Mouse (Mus musculus): Measurements from ENCODE around the gene Fut8. TPM values are rescaled to one million over a fixed set of nuclear protein-coding genes. Genes with fewer than 3 reads are reported as not detected.

Gene Fut8
- polyA plus RNA-seq, 1 experiment from 2014 or later, result 19.6 TPM

GRCm38 (mm10) chr12:77495781-77496180 is 257.9 kb downstream of the Fut8 start:
- no peak for ATAC-seq (replicated peaks; ENCODE audit: extremely low read depth, insufficient read depth, low FRiP score)
- no peak overlapping the region for H3K4me3 ChIP-seq (ENCODE audit: low read length)
- WGBS, result 95% methylated on average over 1 of the region's 1 CpGs
- no peaks in the 10 kb centered on the region for H3K36me3 ChIP-seq (ENCODE audit: control insufficient read depth, insufficient read depth)
- H3K9me3 ChIP-seq (replicated peaks; ENCODE audit: control insufficient read depth, low read length), result no peaks in the 10 kb centered on the region
- peaks cover 8% of the 10 kb centered on the region for H3K27me3 ChIP-seq (ENCODE audit: control insufficient read depth, insufficient read depth, low read length)
- no peaks in the 10 kb centered on the region for H3K4me1 ChIP-seq (ENCODE audit: control insufficient read depth, insufficient read depth, low read length)
- H3K9ac ChIP-seq (ENCODE audit: low read length), result no peak overlapping the region
- no peak overlapping the region for H3K27ac ChIP-seq (ENCODE audit: low read length)
- no peak overlapping the region for H3K4me2 ChIP-seq (ENCODE audit: low read depth, low read length)

GRCm38 (mm10) chr12:77498153-77498552 is 260.2 kb downstream of the Fut8 start:
- Histone ChIP-seq H3K4me1 (ENCODE audit: control insufficient read depth, insufficient read depth, low read length) (0 out of 2 replicates have a peak, but pooled peaks cover 4% of the 10 kb centered on the region), H3K4me2 (ENCODE audit: low read depth, low read length) (no peak overlapping the region), H3K4me3 (ENCODE audit: low read length) (no peak overlapping the region), H3K36me3 (ENCODE audit: control insufficient read depth, insufficient read depth) (no peaks in the 10 kb centered on the region), H3K9ac (ENCODE audit: low read length) (no peak overlapping the region), H3K27me3 (ENCODE audit: control insufficient read depth, insufficient read depth, low read length) (peaks cover 6% of the 10 kb centered on the region; the same call in 1 of the 2 replicates), H3K27ac (ENCODE audit: low read length) (no peak overlapping the region), H3K9me3 (replicated peaks; ENCODE audit: control insufficient read depth, low read length) (no peaks in the 10 kb centered on the region)
- 60% methylated on average over 2 of the region's 2 CpGs for WGBS
- ATAC-seq (replicated peaks; ENCODE audit: extremely low read depth, insufficient read depth, low FRiP score), result no peak

GRCm38 (mm10) chr12:77500439-77501055 is 262.6 kb downstream of the Fut8 start:
- no peak overlapping the region for H3K4me2 ChIP-seq (ENCODE audit: low read depth, low read length)
- H3K9me3 ChIP-seq (replicated peaks; ENCODE audit: control insufficient read depth, low read length), result no peaks in the 10 kb centered on the region
- no peak for ATAC-seq (replicated peaks; ENCODE audit: extremely low read depth, insufficient read depth, low FRiP score)
- no peak overlapping the region for H3K27ac ChIP-seq (ENCODE audit: low read length)
- peaks cover 4% of the 10 kb centered on the region; the same call in 1 of the 2 replicates for H3K27me3 ChIP-seq (ENCODE audit: control insufficient read depth, insufficient read depth, low read length)
- H3K4me3 ChIP-seq (ENCODE audit: low read length), result no peak overlapping the region
- H3K36me3 ChIP-seq (ENCODE audit: control insufficient read depth, insufficient read depth), result no peaks in the 10 kb centered on the region
- 69% methylated on average over 5 of the region's 5 CpGs for WGBS
- no peak overlapping the region for H3K9ac ChIP-seq (ENCODE audit: low read length)
- 0 out of 2 replicates have a peak, but pooled peaks cover 4% of the 10 kb centered on the region for H3K4me1 ChIP-seq (ENCODE audit: control insufficient read depth, insufficient read depth, low read length)

GRCm38 (mm10) chr12:77501466-77502240 is 263.7 kb downstream of the Fut8 start:
- no peaks in the 10 kb centered on the region for H3K36me3 ChIP-seq (ENCODE audit: control insufficient read depth, insufficient read depth)
- H3K9ac ChIP-seq (ENCODE audit: low read length), result no peak overlapping the region
- H3K27ac ChIP-seq (ENCODE audit: low read length), result no peak overlapping the region
- no peak overlapping the region for H3K4me3 ChIP-seq (ENCODE audit: low read length)
- no peaks in the 10 kb centered on the region for H3K9me3 ChIP-seq (replicated peaks; ENCODE audit: control insufficient read depth, low read length)
- 34% methylated on average over 7 of the region's 7 CpGs for WGBS
- no peak for ATAC-seq (replicated peaks; ENCODE audit: extremely low read depth, insufficient read depth, low FRiP score)
- H3K4me1 ChIP-seq (ENCODE audit: control insufficient read depth, insufficient read depth, low read length), result 0 out of 2 replicates have a peak, but pooled peaks cover 4% of the 10 kb centered on the region
- no peak overlapping the region for H3K4me2 ChIP-seq (ENCODE audit: low read depth, low read length)
- peaks cover 4% of the 10 kb centered on the region; the same call in 1 of the 2 replicates for H3K27me3 ChIP-seq (ENCODE audit: control insufficient read depth, insufficient read depth, low read length)

- Histone ChIP-seq H3K9me3 (replicated peaks; ENCODE audit: control insufficient read depth, low read length) (no peaks in the 10 kb centered on the region), H3K4me3 (ENCODE audit: low read length) (no peak overlapping the region), H3K27me3 (ENCODE audit: control insufficient read depth, insufficient read depth, low read length) (peaks cover 4% of the 10 kb centered on the region; the same call in 1 of the 2 replicates), H3K36me3 (ENCODE audit: control insufficient read depth, insufficient read depth) (no peaks in the 10 kb centered on the region), H3K27ac (ENCODE audit: low read length) (no peak overlapping the region), H3K4me1 (ENCODE audit: control insufficient read depth, insufficient read depth, low read length) (0 out of 2 replicates have a peak, but pooled peaks cover 4% of the 10 kb centered on the region), H3K4me2 (ENCODE audit: low read depth, low read length) (no peak overlapping the region), H3K9ac (ENCODE audit: low read length) (no peak overlapping the region)
- ATAC-seq (replicated peaks; ENCODE audit: extremely low read depth, insufficient read depth, low FRiP score), result no peak
- 76% methylated on average over 3 of the region's 3 CpGs for WGBS
These were observed 264.3 kb downstream of the Fut8 start for GRCm38 (mm10) chr12:77502243-77502642.

GRCm38 (mm10) chr12:77505431-77505830 is 267.5 kb downstream of the Fut8 start:
- Histone ChIP-seq H3K4me1 (ENCODE audit: control insufficient read depth, insufficient read depth, low read length) (0 out of 2 replicates have a peak, but pooled peaks cover 4% of the 10 kb centered on the region), H3K27me3 (ENCODE audit: control insufficient read depth, insufficient read depth, low read length) (no peaks in the 10 kb centered on the region), H3K9ac (ENCODE audit: low read length) (no peak overlapping the region), H3K4me2 (ENCODE audit: low read depth, low read length) (no peak overlapping the region), H3K4me3 (ENCODE audit: low read length) (no peak overlapping the region), H3K36me3 (ENCODE audit: control insufficient read depth, insufficient read depth) (no peaks in the 10 kb centered on the region), H3K27ac (ENCODE audit: low read length) (no peak overlapping the region), H3K9me3 (replicated peaks; ENCODE audit: control insufficient read depth, low read length) (no peaks in the 10 kb centered on the region)
- ATAC-seq (replicated peaks; ENCODE audit: extremely low read depth, insufficient read depth, low FRiP score), result no peak
- WGBS, result 82% methylated on average over 2 of the region's 2 CpGs

GRCm38 (mm10) chr12:77507770-77508169 is 269.8 kb downstream of the Fut8 start:
- no peak overlapping the region for H3K27ac ChIP-seq (ENCODE audit: low read length)
- H3K4me1 ChIP-seq (ENCODE audit: control insufficient read depth, insufficient read depth, low read length), result no peaks in the 10 kb centered on the region
- ATAC-seq (replicated peaks; ENCODE audit: extremely low read depth, insufficient read depth, low FRiP score), result no peak
- H3K4me2 ChIP-seq (ENCODE audit: low read depth, low read length), result no peak overlapping the region
- no peaks in the 10 kb centered on the region for H3K9me3 ChIP-seq (replicated peaks; ENCODE audit: control insufficient read depth, low read length)
- no peak overlapping the region for H3K9ac ChIP-seq (ENCODE audit: low read length)
- no peak overlapping the region for H3K4me3 ChIP-seq (ENCODE audit: low read length)
- no peaks in the 10 kb centered on the region for H3K27me3 ChIP-seq (ENCODE audit: control insufficient read depth, insufficient read depth, low read length)
- no peaks in the 10 kb centered on the region for H3K36me3 ChIP-seq (ENCODE audit: control insufficient read depth, insufficient read depth)
- 76% methylated on average over 24 of the region's 24 CpGs for WGBS

GRCm38 (mm10) chr12:77510758-77511157 is 272.8 kb downstream of the Fut8 start:
- Histone ChIP-seq H3K27me3 (ENCODE audit: control insufficient read depth, insufficient read depth, low read length) (no peaks in the 10 kb centered on the region), H3K4me3 (ENCODE audit: low read length) (no peak overlapping the region), H3K4me2 (ENCODE audit: low read depth, low read length) (no peak overlapping the region), H3K4me1 (ENCODE audit: control insufficient read depth, insufficient read depth, low read length) (no peaks in the 10 kb centered on the region), H3K9ac (ENCODE audit: low read length) (no peak overlapping the region), H3K9me3 (replicated peaks; ENCODE audit: control insufficient read depth, low read length) (no peaks in the 10 kb centered on the region), H3K27ac (ENCODE audit: low read length) (no peak overlapping the region), H3K36me3 (ENCODE audit: control insufficient read depth, insufficient read depth) (no peaks in the 10 kb centered on the region)
- 86% methylated on average over 7 of the region's 7 CpGs for WGBS
- no peak for ATAC-seq (replicated peaks; ENCODE audit: extremely low read depth, insufficient read depth, low FRiP score)

GRCm38 (mm10) chr12:77511206-77511605 is 273.3 kb downstream of the Fut8 start:
- WGBS, result 76% methylated on average over 9 of the region's 9 CpGs
- no peak overlapping the region for H3K4me3 ChIP-seq (ENCODE audit: low read length)
- H3K9me3 ChIP-seq (replicated peaks; ENCODE audit: control insufficient read depth, low read length), result no peaks in the 10 kb centered on the region
- no peak overlapping the region for H3K27ac ChIP-seq (ENCODE audit: low read length)
- no peak overlapping the region for H3K4me2 ChIP-seq (ENCODE audit: low read depth, low read length)
- H3K4me1 ChIP-seq (ENCODE audit: control insufficient read depth, insufficient read depth, low read length), result no peaks in the 10 kb centered on the region
- no peaks in the 10 kb centered on the region for H3K36me3 ChIP-seq (ENCODE audit: control insufficient read depth, insufficient read depth)
- no peaks in the 10 kb centered on the region for H3K27me3 ChIP-seq (ENCODE audit: control insufficient read depth, insufficient read depth, low read length)
- no peak overlapping the region for H3K9ac ChIP-seq (ENCODE audit: low read length)
- ATAC-seq (replicated peaks; ENCODE audit: extremely low read depth, insufficient read depth, low FRiP score), result no peak

Measured in heart, embryonic 16.5 days (tissue).